Mouse (Mus musculus): ENCODE data around the gene Blnk.
A peak's percentile ranks its signal among the peaks of the same experiment; 100 is the strongest.

The Blnk gene

GRCm38 (mm10) chr19:40964936-40965850 is 29.1 kb downstream of the Blnk start:
- DNase-seq (ENCODE audit: low spot score in 2 of 2), result no peak

- DNase-seq (ENCODE audit: low spot score in 2 of 2), result no peak
Observed at GRCm38 (mm10) chr19:40964367-40964891, 29.9 kb downstream of the Blnk start.

GRCm38 (mm10) chr19:40962988-40963387 is 31.3 kb downstream of the Blnk start:
- DNase-seq (ENCODE audit: low spot score in 2 of 2), result peak in 1 of 2 experiments; percentile 65

GRCm38 (mm10) chr19:40958981-40959380 is 35.4 kb downstream of the Blnk start:
- no peak for DNase-seq (ENCODE audit: low spot score in 2 of 2)

GRCm38 (mm10) chr19:40946937-40947577 is 47.3 kb downstream of the Blnk start:
- no peak for DNase-seq (ENCODE audit: low spot score in 2 of 2)

- DNase-seq (ENCODE audit: low spot score in 2 of 2), result no peak
Observed at GRCm38 (mm10) chr19:40943552-40943951, 50.8 kb downstream of the Blnk start.

GRCm38 (mm10) chr19:40936038-40936437 is 58.3 kb downstream of the Blnk start:
- no peak for DNase-seq (ENCODE audit: low spot score in 2 of 2)

GRCm38 (mm10) chr19:40935376-40935775 is 59.0 kb downstream of the Blnk start:
- no peak for DNase-seq (ENCODE audit: low spot score in 2 of 2)

- DNase-seq (ENCODE audit: low spot score in 2 of 2), result no peak
Observed at GRCm38 (mm10) chr19:40931581-40932369, 62.6 kb downstream of the Blnk start.

- no peak for DNase-seq (ENCODE audit: low spot score in 2 of 2)
Observed at GRCm38 (mm10) chr19:40895393-40895703, 99.0 kb downstream of the Blnk start.

- DNase-seq (ENCODE audit: low spot score in 2 of 2), result peak; percentile 86 to 88
Observed at GRCm38 (mm10) chr19:40894519-40895392, 99.6 kb downstream of the Blnk start, which contains the start of gene Zfp518a. TSS of gene Zfp518a (plus strand) at chr19:40894705.

- DNase-seq (ENCODE audit: low spot score in 2 of 2), result peak in 1 of 2 experiments; percentile 18
Observed at GRCm38 (mm10) chr19:40894071-40894506, 100.2 kb downstream of the Blnk start.

GRCm38 (mm10) chr19:40888887-40889286 is 105.4 kb downstream of the Blnk start:
- DNase-seq (ENCODE audit: low spot score in 2 of 2), result no peak

GRCm38 (mm10) chr19:40881700-40882099 is 112.6 kb downstream of the Blnk start:
- no peak for DNase-seq (ENCODE audit: low spot score in 2 of 2)
